Mouse (Mus musculus) frontal cortex, postnatal 36 days (tissue): ENCODE data around the gene Tet1.
A peak's percentile ranks its signal among the peaks of the same experiment; 100 is the strongest.
"Not testable (repeated sequence)": the region's sequence is repeated elsewhere in the genome, so short reads cannot be mapped to it uniquely, and the experiment has no call there.

ENCODE experiments used
- DNase-seq, 2 experiments: peaks; one replicate each; pipeline ENCODE4 v3.0.0; 2022; ENCODE audit warnings: low spot score in 2 of 2

Tet1 gene

DNA sequence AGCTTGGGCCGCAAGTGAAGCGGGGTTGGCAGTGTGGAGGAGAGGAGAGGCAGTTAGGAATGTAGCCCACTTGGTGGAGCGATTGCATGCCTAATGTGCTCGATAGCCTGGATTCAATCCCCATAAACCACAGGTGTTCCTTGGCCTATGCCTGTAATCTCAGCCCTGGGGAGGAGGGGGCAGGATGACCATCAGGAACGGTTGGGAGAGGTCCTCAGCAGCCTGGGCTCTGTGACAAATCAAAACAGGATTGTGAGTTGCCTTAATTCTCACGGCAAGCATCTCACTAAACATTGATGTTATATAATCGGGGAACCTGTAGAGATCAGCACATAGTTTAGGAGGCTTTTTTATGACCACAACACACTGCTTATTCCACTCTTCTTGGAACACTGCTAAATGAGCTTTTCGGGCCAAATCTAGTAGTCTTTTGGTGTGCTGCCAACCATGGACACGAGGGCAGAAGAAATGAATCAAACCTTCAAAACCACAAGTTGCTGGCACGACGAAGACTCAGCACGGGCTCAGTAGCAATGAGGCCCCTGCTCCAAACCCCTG is 61.6 kb downstream of the Tet1 start:
- peak; percentile 58 to 61 for DNase-seq

DNA sequence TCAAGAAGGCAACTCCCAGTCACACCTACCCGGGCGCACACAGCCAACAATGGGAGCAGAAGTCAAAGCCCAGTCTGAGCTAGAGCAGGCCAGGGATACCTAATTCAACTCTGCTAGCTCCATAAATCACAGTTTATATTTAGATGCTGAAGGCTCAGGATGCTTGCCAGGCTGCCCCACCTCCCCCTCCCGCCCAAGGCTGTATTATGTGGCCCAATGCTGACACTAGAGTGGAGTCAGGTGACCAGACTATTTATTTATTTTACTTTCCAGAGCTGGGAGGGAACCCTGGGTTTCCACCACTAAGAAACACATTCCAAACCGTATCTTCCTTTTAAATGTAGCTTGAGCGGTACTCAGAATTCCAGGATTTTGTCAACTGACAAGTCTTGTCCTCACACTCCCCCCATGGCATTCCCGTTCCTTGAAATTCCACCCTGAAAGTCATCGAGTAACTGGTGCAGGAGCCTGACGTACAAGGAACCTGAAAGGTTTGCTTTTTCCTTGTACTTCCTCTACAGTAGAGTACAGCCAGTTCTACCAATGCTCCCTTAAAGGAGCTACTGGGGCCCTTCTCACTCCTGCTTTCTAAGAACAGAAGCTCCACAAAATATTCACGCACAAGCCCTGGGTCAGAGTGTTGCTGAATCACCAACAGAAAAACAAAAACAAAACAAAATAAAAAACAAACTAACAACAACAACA is 64.9 kb downstream of the Tet1 start:
- no peak for DNase-seq

DNA sequence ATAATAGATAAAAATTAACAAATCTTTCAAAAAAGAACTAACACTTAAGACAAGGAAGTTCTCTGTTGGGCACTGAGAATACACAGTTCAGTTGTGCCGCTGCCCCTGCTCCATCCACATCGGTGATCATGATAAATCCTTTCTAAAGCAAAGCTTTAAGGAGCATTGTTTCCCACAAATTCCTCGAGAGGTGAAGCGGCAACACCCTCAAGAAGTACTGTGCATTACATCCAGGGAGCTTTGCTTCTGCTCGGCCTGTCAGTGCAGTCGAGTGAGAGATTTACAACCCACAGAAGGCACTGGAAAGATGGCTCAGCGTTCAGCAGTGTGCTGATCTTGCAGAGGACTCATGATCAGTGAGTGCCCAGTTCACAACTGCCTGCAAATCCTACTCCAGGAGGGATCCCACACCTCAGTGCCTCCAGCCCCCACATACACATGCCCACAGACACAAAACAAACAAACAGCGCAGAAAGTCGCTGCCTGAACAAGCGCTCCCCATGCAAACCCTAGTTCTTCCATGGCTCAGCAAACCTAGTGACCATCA is 66.8 kb downstream of the Tet1 start:
- no peak for DNase-seq

DNA sequence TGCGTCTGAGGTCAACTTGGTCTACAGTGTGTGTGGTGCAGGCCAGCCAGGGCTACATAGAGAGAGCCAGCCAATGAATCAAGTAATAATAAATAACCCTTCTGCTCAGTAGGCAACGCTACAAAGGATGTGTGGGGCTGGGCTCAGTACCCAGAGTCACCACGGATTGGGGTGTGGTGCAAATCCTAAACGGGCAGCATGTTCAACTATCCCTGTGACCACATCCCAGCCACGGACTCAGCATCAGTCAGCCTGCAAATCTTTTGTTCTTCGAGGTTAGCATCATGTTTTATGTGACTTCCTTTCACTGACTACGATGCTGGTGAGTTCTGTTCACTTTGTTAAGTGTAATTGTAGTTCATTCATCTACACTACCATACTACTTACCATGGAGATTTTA is 68.1 kb downstream of the Tet1 start:
- no peak for DNase-seq

DNA sequence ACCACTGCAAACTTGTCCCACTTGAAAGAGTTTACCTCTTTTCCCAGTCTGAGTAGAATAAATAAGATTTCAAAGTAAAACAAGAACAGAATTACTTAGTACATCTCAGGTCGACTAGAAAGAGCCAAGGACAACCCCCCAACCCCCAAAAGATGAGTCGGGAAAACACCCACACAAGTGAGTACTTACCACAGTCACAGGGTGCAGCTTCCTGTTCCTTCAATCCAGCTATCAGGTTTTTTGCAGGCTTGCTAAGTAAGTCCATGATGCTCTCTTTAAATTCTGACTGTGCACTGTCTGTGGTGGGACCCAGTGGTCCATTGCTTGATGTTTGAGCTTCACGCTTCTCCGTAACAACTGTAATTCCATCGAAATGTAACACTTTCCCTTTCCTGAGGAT is 70.8 kb downstream of the Tet1 start:
- DNase-seq: no peak

DNA sequence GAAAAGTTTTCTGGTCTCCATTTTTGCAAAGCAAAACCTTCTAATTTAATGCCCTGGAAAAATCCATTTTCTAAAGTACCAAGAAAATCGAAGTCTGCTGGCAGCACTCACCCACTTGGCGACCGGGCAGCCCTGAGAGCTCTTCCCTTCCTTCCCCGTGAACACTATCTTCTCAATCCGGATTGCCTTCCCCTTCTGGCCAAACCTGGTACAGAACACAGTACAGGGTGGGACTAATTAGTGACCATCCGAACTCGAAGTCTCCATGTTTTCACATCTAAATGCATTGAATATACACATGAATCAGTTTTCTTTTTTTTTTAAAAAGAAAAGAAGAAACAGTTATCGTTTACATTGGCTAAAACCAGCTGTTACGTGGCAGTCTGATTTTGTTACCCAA is 76.0 kb downstream of the Tet1 start:
- no peak for DNase-seq

DNA sequence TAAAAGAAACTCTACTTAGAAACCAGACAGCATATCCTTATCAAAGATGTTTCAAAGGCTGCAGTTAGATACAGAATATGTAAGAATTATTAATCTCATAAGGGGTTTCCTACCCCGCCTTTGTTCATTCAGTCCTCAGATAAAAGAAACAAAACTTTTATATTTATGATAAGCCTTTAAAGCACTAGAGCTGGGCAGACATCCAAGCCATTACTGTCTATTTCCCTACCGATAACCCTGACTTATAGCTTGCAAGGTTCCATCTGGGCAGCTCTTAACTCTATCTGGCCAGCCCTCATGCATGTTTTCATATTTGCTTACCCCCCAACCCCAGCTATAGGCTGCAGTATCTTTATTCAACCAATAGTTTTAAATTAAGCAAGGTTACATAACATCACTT is 77.2 kb downstream of the Tet1 start:
- no peak for DNase-seq

DNA sequence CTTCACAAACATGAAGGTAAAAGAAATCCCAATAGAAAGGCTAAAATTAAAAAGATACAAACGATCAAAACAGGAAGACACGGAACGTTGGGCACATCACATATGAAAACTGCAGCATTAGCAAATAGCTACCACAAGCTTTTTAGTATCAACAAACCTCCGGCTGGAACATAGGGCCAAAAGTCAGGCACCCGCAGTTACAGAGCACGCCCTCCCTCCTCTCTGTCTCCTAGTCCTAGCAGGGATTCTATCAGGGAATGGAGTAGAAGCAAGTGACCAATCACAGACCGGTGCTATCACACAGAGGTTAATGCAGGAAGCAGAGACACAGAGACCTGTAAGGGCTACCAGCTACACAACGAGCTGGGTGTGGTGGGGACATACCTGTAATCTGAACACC is 84.3 kb downstream of the Tet1 start:
- no peak for DNase-seq

DNA sequence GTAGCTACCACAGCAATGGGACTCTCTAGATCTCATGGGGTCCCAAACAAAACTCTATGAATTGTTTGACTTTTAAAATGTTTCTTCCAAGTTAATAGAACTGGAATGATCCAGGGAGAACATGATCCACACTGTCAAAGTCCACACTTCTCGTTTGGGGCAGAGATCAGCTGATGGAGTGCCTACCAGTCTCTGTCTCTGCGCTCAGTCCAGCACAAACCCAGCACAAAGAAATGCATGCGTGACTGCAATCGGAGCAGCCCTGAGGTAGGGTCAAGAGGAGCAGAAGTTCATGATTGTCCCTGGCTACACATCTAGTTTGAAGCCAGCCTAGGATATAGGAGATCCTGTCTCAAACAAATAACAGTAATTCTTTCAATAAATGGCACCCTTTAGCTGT is 85.4 kb downstream of the Tet1 start:
- no peak for DNase-seq

DNA sequence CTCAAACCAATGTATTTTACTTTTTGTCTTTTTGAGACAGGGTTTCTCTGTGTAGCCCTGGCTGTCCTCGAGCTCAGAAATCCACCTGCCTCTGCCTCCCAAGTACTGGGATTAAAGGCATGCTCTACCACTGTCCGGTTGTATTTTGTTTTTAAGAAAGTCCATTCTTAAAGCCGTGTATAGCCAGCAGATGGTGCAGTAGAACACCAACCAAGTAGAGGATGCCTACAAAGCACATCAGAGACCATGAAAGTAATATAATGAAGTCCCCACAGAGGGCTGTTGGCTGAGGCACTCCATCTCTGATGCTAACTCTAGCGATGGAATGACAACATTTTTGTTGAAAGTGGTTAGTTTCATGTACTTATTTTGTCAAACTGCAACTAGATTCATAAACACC is 98.8 kb downstream of the Tet1 start:
- DNase-seq: peak in 1 of 2 experiments; percentile 13

DNA sequence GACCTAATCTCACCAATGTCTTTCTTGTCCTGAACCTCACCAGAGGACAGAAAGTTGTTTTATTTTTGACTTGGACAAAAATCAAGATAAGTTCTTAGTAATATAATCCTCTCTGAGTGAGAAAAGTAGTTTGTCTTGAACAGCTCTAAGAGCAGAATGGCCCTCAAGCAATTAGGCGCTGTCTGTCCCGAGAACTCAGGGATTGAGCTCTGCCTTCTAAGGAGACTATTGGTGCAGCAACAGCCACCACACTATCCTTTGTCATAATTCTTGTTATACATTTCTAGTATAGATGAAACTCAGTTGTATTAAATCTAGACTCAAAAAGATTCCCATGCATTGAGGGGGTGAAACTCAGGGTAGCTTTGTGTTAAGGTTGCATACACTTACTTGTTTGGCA is 100.0 kb downstream of the Tet1 start:
- no peak for DNase-seq

DNA sequence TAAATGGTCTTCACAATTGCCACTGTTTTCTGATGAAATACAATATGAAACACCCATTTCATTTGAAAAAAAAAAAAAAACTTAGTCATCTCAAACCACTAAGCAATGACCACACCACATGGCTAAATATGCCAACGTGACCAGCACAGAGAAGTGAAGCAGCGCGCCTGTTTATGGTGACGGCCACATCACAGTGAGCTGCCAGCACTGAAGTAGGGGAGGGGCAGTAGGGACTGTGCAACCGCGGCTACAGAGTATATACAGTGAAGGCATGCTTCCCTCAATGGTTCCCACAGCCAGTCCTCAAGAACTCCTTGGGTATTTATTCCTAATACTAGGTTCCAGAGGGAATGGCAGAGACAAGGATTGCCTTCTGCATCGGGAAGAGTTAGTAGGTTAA is 100.5 kb downstream of the Tet1 start:
- DNase-seq: no peak

DNA sequence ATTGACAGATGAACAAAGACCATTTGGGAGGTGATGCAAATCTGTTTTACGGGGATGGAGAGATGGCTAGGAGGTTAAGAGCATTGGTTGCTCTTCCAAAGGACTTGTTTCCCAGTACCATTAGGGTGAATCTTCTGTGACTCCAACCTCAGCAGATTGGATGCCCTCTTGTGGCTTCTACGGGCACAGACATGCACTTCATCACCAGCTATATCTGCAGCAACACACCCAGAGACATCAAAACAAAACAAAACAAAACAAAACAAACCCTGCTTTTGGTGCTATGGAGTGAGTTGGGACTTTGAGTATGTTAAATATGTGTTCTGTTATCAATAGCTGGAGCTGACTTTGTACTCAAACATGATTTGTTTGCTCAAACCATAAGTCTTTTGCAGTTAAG is 104.7 kb downstream of the Tet1 start:
- DNase-seq: no peak

DNA sequence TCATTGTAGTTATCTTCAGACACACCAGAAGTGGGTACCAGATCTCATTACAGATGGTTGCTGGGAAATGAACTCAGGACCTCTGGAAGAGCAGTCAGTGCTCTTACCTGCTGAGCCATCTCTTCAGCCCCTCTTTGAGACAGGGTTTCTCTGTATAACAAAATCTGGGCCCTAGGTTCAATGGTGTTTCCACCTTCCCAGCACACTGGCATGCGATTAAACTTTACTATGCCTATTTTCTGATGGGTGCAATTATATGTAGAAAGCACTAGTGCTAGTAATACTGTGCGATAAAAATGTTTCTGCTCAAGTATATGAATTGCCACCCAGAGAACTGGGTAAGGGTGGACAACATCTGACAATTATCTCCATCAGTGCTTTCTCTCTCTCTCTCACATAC is 105.5 kb downstream of the Tet1 start:
- no peak for DNase-seq

DNA sequence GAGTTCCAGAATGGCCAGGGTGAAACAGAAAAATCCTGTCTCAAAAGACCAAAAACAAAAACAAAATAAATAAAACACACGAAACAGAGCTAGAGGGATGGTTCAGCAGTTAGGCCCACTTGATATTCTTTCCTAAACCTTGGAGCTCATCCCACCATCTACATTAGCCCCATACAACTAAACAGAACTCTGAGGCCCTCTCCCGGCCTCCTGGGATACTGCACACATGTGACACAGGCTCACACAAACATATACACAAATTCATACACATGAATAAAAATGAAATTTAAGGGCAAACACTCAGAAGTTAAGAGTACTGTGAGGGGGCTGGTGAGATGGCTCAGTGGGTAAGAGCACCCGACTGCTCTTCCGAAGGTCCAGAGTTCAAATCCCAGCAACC is 114.6 kb downstream of the Tet1 start:
- DNase-seq: no peak

DNA sequence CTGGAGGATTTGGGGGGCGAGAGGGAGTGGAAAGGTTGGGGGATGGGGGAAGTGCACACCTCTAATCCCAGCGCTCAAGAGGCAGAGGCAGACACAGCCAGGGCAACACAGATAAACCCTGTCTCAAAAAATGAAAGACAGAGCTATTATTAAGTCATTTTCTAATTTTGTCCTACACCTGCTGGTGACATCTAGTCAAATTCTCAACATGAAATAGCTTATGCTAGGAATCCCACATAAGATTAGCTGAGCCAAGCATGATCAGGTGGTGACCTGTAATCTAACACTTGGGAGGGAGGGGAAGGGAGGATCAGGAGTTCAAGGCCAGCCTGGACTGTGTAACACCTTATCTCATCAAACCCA is 115.7 kb downstream of the Tet1 start:
- no peak for DNase-seq

DNA sequence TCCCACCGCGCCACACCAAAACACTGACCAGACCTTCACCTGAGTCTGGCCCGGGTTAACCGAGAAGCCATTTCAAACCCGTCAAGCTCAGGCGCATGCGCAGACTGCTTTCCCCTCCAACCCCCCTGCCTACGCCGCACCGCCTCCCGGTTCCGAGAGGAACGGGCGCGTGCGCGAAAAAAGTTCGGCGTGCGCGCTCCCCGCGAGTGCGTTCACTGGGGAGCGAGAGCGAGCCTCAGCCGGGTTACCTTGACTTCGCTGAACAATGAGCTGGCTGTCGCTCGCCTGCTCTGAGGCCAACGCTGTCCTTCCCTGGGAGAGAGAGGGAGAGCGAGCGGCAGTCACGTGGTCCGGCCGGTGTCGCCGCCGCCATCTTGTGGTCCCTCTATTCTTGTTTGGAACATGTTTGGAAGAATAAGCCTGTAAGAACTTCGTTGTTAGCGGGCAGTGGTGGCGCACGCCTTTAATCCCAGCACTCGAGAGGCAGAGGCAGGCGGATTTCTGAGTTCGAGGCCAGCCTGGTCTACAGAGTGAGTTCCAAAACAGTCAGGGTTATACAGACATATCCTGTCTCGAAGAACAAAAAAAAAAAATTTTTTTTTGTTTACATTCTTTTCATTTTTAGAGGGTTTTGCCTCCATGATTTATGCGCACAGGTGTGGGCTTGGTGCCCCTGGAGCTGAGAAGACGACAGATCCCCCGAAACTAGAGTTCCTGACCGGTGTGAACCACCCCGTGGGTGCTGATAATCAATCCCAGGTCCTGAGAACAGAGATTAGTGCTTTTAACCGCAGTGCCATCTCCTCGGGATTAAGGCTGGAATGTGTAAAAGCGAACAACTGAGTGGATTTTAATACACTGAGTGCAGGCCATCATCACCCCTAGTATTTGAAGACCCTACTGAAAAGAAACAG is 116.4 kb downstream of the Tet1 start, which contains the start of gene Ccar1:
TSS of gene Ccar1 (minus strand) at position 110 of the 914 bp plus-strand sequence.
- peak; percentile 98 to 99 for DNase-seq

DNA sequence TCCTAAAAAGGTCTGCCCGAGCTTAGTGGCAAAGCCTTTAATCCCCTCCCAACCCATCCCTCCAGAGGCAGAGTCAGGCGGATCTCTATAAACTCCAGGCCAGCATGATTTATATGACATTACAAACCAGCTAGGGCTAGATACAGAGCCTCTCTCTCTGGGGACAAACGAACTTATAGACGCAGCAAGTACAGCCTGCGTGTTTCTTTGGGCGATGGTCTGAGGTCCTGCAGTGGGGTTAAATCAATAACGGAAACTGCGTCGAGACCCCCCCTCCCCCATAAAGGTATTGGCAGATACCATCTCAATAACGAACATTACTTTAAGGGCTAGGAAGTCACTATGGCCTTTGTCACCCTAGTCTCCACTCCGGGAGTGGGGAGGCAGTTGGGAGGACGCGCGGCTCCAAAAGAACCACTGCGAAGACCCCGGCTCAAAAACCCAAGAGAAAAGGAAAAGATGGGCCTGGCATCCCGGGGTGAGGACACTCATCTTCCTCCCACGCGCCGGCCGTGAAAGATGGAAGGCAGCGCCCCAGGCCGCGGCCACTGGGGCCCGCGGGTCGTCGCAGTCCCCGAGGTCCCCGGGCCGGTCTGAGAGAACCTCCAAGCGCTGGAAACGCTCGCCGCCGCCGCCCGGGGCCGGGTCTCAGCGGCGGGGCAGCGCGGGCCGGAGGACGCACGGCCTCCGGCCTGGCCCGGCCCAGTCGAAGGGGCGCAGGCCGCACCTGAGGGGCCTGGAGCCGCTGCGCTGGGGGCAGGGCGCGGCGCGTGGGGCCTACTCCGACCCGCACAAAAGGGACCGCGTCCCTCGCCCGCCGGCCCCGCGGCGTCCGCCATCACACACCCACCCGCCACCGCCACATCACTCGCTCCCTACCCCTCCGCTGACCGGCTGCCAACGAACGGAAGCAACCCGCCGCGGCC is 117.3 kb downstream of the Tet1 start:
- peak; percentile 5 to 17 for DNase-seq

DNA sequence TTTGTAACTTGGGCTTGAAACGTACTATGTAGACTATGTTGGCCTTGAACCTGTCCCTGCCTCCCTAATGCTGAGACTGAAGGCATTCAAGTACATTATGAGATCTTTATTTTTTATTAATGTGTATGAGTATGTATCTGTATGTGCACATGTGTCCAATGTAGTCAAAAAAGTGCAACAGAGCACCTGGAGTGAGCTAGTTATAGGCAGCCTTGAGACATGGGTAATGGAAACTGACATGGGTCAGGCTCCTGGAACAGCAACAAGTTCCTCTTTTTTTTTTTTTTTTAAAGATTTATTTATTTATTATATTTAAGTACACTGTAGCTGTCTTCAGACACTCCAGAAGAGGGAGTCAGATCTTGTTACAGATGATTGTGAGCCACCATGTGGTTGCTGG is 127.0 kb downstream of the Tet1 start:
- DNase-seq: not testable (repeated sequence)
